Mouse (Mus musculus): ENCODE measurements at regions not wholly inside any gene's neighbourhood (a gene's known extent, or its start where the extent isn't known, plus 50 kb on each side); places are given as distances from the start of the nearest gene placed in this dataset.

DNA sequence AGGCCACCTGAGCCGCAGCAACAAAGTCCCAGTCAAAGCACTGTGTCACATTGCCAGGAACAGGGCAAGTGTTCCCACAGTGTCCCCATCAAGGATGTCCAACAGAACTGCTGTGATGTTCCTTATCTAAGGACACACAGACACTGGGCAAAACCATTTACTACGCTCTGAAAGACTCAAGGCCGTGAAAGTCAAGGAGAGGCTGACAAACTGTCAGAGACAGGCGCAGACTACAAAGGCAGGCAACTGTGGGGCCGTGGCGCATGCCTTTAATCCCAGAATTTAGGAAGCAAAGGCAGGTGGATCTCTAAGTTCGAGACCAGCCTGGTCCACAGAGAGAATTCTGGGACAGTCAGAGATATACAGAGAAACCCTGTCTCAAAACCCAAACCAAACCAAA is 96.8 kb upstream of the Slc22a12 start:
- no peak overlapping the region for H3K9ac ChIP-seq (replicated peaks)
- H3K36me3 ChIP-seq, result no peaks in the 10 kb centered on the region
- ATAC-seq (replicated peaks), result no peak
- WGBS, result 91% methylated on average over 7 of the region's 7 CpGs
- H3K4me1 ChIP-seq, result no peaks in the 10 kb centered on the region
- H3K27ac ChIP-seq (replicated peaks), result no peak overlapping the region
- no peak overlapping the region for H3K4me2 ChIP-seq (replicated peaks)
- no peaks in the 10 kb centered on the region for H3K27me3 ChIP-seq
- H3K9me3 ChIP-seq, result no peaks in the 10 kb centered on the region
- no peak overlapping the region for H3K4me3 ChIP-seq

DNA sequence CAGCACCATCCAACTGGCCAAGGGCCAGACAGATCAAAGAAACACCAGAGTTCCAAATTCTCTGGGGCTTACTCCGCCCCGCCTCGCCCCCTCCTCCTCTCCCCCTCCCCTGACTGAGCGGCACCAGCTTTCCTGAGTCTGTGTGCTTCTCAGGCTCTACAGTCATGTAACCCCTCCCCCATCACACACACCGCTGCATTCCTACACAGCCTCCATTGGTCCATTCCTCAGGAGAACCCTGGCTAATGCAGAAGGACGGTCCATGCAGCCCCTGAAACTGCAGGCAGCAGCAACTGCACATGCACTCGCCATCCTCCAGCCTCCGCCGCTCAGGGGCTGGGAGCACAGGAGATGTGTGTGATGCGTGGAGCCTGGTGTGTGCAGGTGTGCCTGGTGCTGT is 90.6 kb upstream of the Slc22a12 start:
- no peaks in the 10 kb centered on the region for H3K27me3 ChIP-seq
- H3K4me1 ChIP-seq, result peaks cover 4% of the 10 kb centered on the region; the same call in 1 of the 2 replicates
- 57% methylated on average over 9 of the region's 10 CpGs for WGBS
- no peak for ATAC-seq (replicated peaks)
- no peak overlapping the region for H3K4me2 ChIP-seq (replicated peaks)
- no peak overlapping the region for H3K9ac ChIP-seq (replicated peaks)
- H3K9me3 ChIP-seq, result no peaks in the 10 kb centered on the region
- no peak overlapping the region for H3K27ac ChIP-seq (replicated peaks)
- H3K36me3 ChIP-seq, result no peaks in the 10 kb centered on the region
- H3K4me3 ChIP-seq, result no peak overlapping the region

DNA sequence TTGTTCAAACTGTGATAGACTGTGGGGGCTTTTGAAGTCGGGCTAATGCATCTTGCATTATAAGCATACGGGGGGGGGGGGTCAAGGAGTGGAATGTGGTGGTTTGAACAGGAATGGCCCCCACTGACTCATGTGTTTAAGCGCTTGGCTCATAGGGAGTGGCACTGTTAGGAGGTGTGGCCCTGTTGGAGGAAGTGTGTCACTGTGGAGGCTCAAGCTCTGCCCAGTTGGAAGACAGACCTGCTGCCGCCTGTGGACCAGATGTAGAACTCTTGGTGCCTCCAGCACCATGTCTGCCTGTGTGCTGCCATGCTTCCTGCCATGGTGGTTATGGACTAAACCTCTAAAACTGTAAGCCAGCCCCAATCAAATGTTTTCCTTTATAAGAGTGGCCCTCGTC is 89.0 kb upstream of the Slc22a12 start:
- Histone ChIP-seq H3K4me3 (no peak overlapping the region), H3K4me1 (peaks cover 4% of the 10 kb centered on the region; the same call in 1 of the 2 replicates), H3K4me2 (replicated peaks) (no peak overlapping the region), H3K36me3 (no peaks in the 10 kb centered on the region), H3K9ac (replicated peaks) (no peak overlapping the region), H3K27me3 (no peaks in the 10 kb centered on the region), H3K9me3 (no peaks in the 10 kb centered on the region), H3K27ac (replicated peaks) (no peak overlapping the region)
- ATAC-seq (replicated peaks), result no peak
- 79% methylated on average over 5 of the region's 5 CpGs for WGBS

DNA sequence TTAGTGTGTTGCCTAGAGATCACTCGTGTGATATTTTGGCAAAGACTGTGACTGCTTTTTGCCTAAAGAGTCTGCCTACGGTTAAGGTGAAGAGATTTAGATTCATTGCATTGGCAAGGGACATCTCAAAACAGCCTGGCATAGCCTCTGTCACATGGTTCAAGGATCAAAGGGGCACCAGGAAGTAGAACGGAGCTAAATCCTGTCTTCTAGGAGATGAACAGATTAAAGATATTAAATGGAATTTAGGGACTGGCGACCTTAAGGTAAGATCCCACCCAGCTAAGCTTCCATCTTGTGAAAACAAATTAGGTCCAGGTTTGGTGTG is 87.7 kb upstream of the Slc22a12 start:
- H3K9ac ChIP-seq (replicated peaks), result no peak overlapping the region
- ATAC-seq (replicated peaks), result no peak
- WGBS, result 76% methylated on average over 4 of the region's 4 CpGs
- no peak overlapping the region for H3K27ac ChIP-seq (replicated peaks)
- peaks cover 4% of the 10 kb centered on the region; the same call in 1 of the 2 replicates for H3K4me1 ChIP-seq
- no peak overlapping the region for H3K4me3 ChIP-seq
- H3K9me3 ChIP-seq, result no peaks in the 10 kb centered on the region
- no peak overlapping the region for H3K4me2 ChIP-seq (replicated peaks)
- no peaks in the 10 kb centered on the region for H3K27me3 ChIP-seq
- no peaks in the 10 kb centered on the region for H3K36me3 ChIP-seq

DNA sequence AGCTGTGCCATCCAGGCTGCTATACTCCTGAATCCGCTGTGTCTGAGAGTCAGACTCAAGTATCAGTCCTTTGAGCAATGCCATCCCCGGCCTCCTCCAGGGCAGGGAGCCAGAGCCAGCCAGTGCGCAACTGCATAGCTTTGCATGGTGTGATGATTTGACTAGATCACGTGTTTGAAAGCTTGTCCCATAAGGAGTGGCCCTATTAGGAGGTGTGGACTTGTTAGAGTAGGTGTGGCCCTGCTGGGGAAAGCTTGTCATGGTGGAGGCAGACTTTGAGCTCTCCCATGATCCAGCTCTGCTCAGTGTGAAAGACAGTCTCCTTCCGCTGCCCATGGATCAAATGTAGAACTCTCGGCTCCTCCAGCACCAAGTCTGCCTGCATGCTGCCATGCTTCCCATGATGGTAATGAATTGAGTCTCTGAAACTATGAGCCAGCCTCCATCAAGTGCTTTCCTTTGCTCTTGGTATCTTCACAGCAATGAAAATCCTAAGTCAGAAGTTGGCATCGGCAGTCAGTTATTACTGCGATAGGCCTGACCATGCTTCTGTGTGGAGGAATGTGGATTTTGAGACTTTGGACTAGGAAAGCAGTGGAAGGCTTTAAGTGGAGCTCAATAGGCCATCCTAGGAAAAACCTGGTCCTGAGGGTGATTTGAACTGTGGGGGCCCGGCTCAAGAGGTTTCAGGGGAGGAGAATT is 87.2 kb upstream of the Slc22a12 start:
- Histone ChIP-seq H3K27me3 (no peaks in the 10 kb centered on the region), H3K4me1 (peaks cover 4% of the 10 kb centered on the region; the same call in 1 of the 2 replicates), H3K9me3 (no peaks in the 10 kb centered on the region), H3K36me3 (no peaks in the 10 kb centered on the region), H3K9ac (replicated peaks) (no peak overlapping the region), H3K4me3 (no peak overlapping the region), H3K4me2 (replicated peaks) (no peak overlapping the region), H3K27ac (replicated peaks) (no peak overlapping the region)
- ATAC-seq (replicated peaks), result no peak
- WGBS, result 89% methylated on average over 9 of the region's 9 CpGs

DNA sequence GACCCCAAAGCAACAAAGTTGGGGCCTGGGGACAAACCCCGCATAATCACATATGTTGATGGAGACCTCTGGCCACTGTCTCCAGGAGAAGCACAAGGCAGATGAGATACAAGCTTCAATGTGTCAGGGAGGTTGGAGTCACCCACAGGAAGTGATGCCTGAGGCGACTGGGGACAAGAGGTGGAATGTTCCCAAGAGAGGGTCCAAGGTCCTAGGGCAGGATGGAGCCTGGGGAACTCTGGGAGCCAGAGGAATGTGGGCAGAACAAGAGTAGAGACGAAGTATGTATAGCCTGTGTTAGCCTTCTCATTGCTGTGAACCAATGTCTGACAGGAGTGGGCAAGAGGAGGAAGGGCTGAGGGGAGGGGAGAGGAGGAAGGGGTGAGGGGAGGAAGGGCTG is 82.7 kb upstream of the Slc22a12 start:
- Histone ChIP-seq H3K27me3 (no peaks in the 10 kb centered on the region), H3K36me3 (no peaks in the 10 kb centered on the region), H3K9me3 (no peaks in the 10 kb centered on the region), H3K9ac (replicated peaks) (no peak overlapping the region), H3K4me3 (no peak overlapping the region), H3K27ac (replicated peaks) (no peak overlapping the region), H3K4me2 (replicated peaks) (no peak overlapping the region), H3K4me1 (no peaks in the 10 kb centered on the region)
- ATAC-seq (replicated peaks), result no peak
- WGBS, result 71% methylated on average over 3 of the region's 3 CpGs

DNA sequence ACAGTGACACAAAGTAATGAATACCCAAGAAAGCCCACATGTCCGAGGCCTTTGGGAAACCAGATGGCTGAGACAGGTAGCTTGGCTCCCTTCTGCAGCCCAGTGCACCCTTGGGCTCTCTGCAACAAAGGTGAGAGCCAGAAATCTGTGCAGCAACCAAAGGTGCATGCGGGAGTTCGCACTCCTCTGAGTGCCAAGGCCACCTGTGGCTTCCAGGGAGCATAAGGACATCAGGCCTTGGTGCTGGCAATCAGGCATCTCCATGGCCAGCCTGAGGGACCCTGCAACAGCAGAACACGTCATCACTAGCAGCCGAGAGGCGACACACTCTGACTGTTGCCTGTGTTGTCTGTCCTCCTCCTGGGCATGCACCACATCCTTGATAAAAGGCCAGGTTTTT is 78.2 kb upstream of the Slc22a12 start:
- 85% methylated on average over 6 of the region's 6 CpGs for WGBS
- Histone ChIP-seq H3K4me1 (no peaks in the 10 kb centered on the region), H3K9me3 (no peaks in the 10 kb centered on the region), H3K9ac (replicated peaks) (no peak overlapping the region), H3K27ac (replicated peaks) (no peak overlapping the region), H3K4me2 (replicated peaks) (no peak overlapping the region), H3K4me3 (no peak overlapping the region), H3K27me3 (no peaks in the 10 kb centered on the region), H3K36me3 (no peaks in the 10 kb centered on the region)
- no peak for ATAC-seq (replicated peaks)

DNA sequence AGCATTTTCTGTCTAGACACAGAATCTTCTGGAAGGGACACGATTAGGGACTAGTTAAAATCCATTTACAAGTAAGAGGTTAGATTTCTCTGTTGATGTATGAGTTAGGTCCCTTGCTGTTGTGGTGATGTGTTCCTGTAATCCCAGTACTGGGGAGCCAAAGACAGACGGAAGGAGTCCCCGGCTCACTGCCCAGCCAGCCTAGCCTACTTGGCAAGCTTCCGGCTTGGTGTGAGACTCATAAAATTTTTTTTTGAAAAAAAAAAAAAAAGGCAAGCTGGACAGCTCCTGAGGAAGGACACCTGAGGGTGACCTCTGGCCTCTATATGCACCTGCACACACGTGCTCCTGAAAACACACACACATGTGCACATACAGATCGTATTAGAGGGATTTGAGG is 76.7 kb upstream of the Slc22a12 start:
- Histone ChIP-seq H3K4me3 (no peak overlapping the region), H3K27ac (replicated peaks) (no peak overlapping the region)
- WGBS, result 91% methylated on average over 6 of the region's 6 CpGs

DNA sequence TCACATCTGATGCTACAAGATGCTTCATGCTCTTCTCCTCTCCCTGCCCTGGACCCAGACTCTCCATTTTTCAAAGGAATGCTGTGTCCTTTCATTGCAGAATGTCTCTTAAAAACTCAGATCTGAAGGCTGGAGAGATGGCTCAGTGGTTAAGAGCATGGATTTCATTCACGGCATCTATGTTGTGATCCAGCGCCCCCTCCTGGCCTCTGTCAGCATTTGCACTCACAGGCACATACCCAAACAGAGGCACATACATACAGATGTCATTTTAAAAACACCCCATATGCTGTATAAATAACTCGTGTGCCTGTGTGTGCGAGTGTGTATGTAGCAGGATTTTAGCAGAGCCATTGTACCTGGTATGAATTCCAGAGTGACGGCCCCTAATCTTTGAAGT is 73.8 kb upstream of the Slc22a12 start:
- Histone ChIP-seq H3K4me2 (replicated peaks) (no peak overlapping the region), H3K36me3 (no peaks in the 10 kb centered on the region), H3K4me1 (no peaks in the 10 kb centered on the region), H3K27me3 (no peaks in the 10 kb centered on the region), H3K9ac (replicated peaks) (no peak overlapping the region), H3K4me3 (no peak overlapping the region), H3K27ac (replicated peaks) (no peak overlapping the region), H3K9me3 (no peaks in the 10 kb centered on the region)
- no peak for ATAC-seq (replicated peaks)
- 84% methylated on average over 5 of the region's 5 CpGs for WGBS

More for the DNA sequence above, 76.7 kb upstream of the Slc22a12 start:
- no peaks in the 10 kb centered on the region for H3K36me3 ChIP-seq
- no peak for ATAC-seq (replicated peaks)
- H3K9me3 ChIP-seq, result no peaks in the 10 kb centered on the region
- H3K9ac ChIP-seq (replicated peaks), result no peak overlapping the region
- no peaks in the 10 kb centered on the region for H3K4me1 ChIP-seq
- no peaks in the 10 kb centered on the region for H3K27me3 ChIP-seq
- H3K4me2 ChIP-seq (replicated peaks), result no peak overlapping the region

DNA sequence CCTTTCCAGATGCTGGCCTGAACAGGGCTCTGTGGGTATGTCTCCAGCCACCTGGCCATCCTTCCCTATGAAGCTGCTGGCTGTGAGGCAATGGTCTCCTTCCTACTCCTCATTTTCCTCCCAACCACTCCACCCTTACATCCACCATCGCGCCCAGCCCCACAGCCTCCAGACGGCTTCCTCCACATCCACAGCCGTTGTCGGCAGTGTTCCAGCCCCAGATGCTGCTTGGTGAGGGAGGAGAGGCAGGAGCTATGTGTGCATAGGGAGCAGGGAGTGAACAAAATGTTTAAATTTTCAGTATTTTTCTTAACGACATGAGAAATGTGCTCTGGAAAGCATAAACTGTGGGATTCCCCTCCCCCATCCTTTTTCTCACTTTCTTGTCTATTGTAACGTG is 69.6 kb upstream of the Slc22a12 start:
- Histone ChIP-seq H3K9me3 (no peaks in the 10 kb centered on the region), H3K27ac (replicated peaks) (no peak overlapping the region), H3K36me3 (no peaks in the 10 kb centered on the region), H3K4me3 (no peak overlapping the region), H3K4me1 (peaks cover 7% of the 10 kb centered on the region; the same call in 1 of the 2 replicates), H3K4me2 (replicated peaks) (no peak overlapping the region), H3K9ac (replicated peaks) (no peak overlapping the region), H3K27me3 (no peaks in the 10 kb centered on the region)
- no peak for ATAC-seq (replicated peaks)
- 68% methylated on average over 7 of the region's 7 CpGs for WGBS

DNA sequence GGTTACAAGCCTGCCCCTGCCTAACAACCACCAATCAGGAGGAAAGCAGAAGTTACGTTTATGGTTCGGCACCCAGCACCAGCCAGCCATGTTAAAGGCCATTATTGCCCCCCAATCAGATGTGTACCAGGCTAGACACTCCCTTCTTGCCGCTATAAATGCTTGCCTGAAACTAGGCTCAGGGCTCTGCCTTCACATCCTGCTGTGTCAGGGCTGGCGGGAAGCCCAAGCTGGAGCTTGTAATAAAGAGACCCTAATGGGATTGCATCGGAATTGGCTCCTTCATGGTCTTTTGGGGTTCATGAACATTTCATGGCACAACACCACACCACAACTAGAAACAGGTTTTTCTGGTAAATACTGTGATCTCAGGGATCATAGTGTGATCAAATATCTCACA is 69.1 kb upstream of the Slc22a12 start:
- H3K4me3 ChIP-seq, result no peak overlapping the region

DNA sequence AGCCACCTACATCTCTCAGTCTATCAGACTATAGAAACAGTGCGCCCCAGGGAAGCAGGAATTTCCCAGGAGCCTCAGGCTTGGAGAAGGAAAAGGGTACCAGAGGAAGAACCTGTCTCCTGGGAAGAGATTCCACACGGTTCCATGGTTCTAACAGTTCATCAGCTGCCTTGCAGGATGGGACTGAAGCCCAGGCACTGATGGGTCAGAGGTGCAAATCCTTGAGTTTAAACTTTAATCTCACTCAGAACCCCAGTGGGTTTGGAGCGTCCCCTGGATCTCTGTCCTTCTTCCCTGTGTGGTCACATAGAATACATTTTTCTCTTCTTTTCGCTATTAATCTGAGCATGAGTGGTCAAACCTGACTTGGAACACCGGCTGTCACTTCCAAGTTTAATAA is 67.9 kb upstream of the Slc22a12 start:
- Histone ChIP-seq H3K27me3 (no peaks in the 10 kb centered on the region), H3K4me3 (no peak overlapping the region), H3K9me3 (no peaks in the 10 kb centered on the region), H3K4me1 (peaks cover 11% of the 10 kb centered on the region), H3K36me3 (no peaks in the 10 kb centered on the region), H3K4me2 (replicated peaks) (no peak overlapping the region), H3K27ac (replicated peaks) (no peak overlapping the region), H3K9ac (replicated peaks) (no peak overlapping the region)
- 80% methylated on average over 5 of the region's 5 CpGs for WGBS
- no peak for ATAC-seq (replicated peaks)

More for the DNA sequence above, 69.1 kb upstream of the Slc22a12 start:
- Histone ChIP-seq H3K9me3 (no peaks in the 10 kb centered on the region), H3K9ac (replicated peaks) (no peak overlapping the region), H3K36me3 (no peaks in the 10 kb centered on the region), H3K4me1 (peaks cover 7% of the 10 kb centered on the region; the same call in 1 of the 2 replicates), H3K4me2 (replicated peaks) (no peak overlapping the region), H3K27me3 (no peaks in the 10 kb centered on the region), H3K27ac (replicated peaks) (no peak overlapping the region)
- WGBS, result 79% methylated on average over 5 of the region's 5 CpGs
- ATAC-seq (replicated peaks), result no peak

DNA sequence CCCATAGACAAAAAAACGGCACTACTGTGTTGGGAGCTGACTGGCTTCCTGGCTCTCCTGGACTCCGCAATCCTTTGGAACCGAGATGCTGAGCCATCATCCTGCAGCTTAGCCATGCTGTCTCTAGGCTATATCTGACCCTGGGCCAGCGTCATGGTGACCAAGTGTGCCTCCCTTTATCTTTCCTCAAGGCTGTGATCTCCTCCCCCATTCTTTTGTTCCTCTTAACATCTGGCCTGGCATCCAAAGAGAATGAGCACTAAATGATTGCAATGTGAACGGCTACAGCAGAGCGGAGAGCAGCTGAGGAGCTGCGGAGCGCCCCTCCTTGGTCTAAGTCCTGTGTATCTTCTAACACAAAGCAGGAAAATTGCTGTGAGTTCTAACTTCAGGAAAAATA is 67.2 kb upstream of the Slc22a12 start:
- H3K36me3 ChIP-seq, result no peaks in the 10 kb centered on the region
- 33% methylated on average over 8 of the region's 8 CpGs for WGBS

More for the DNA sequence above, 67.2 kb upstream of the Slc22a12 start:
- Histone ChIP-seq H3K4me2 (replicated peaks) (no peak overlapping the region), H3K9me3 (no peaks in the 10 kb centered on the region), H3K9ac (replicated peaks) (no peak overlapping the region), H3K27me3 (no peaks in the 10 kb centered on the region), H3K27ac (replicated peaks) (no peak overlapping the region), H3K4me1 (peaks cover 11% of the 10 kb centered on the region), H3K4me3 (no peak overlapping the region)
- no peak for ATAC-seq (replicated peaks)

Data from forebrain, embryonic 15.5 days (tissue).